Mouse (Mus musculus) B cell, adult (primary cell): ENCODE measurements around the gene Gm29866. TPM values are rescaled to one million over a fixed set of nuclear protein-coding genes. Genes with fewer than 3 reads are reported as not detected.

Source experiments
- total RNA-seq: library from RNA; stranded (reverse); gene quantifications from 4 replicates; pipeline ENCODE4 v1.2.4, GENCODE M21; 2023; ENCODE audit not compliant: inconsistent age

The Gm29866 gene
- total RNA-seq, result not detected in 4 replicates

DNA sequence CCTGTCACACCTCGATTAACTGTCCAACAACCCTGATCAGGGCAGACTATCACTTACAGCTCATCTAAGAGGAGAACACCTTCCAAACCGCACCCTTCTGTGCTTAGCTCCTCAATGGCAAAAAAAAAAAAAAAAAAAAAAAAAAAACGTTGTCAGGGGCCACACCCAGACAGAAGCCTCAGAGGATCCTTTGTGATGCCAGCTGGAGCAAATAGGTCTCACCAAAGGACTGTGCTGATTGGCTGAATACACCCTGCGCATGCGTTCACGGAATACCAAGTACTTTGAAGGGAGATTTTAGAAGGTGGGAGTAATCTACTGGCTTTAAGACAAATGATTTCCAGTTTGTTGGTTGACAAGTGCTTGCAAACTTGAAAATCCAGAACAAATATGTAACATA is at the start of gene Gm29866:
Gene Gm29866, minus strand, starts transcription at position 101 of the 400 bp plus-strand sequence.

Other genes with a start within 250 kb of the Gm29866 start
- gene Gm20909, start 170.9 kb upstream of the Gm29866 start, total RNA-seq, result not detected in 4 replicates
- gene Gm20865, start 247.9 kb upstream of the Gm29866 start, total RNA-seq, result not detected in 4 replicates